Mouse (Mus musculus) megakaryocyte, embryonic 14.5 days (primary cell): ENCODE measurements around the gene Dctn2. TPM values are rescaled to one million over a fixed set of nuclear protein-coding genes. Genes with fewer than 3 reads are reported as not detected.

Experiments
- H3K27me3 ChIP-seq: replicated peaks from 2 replicates; pipeline ENCODE3; 2012; ENCODE audit warnings: inconsistent platforms
- H3K36me3 ChIP-seq: replicated peaks from 2 replicates; pipeline ENCODE3; 2012; ENCODE audit warnings: low read length, inconsistent platforms, mixed read lengths
- H3K4me1 ChIP-seq: 2 replicates; pipeline ENCODE4 v1.6.1; 2012; ENCODE audit warnings: inconsistent platforms
- H3K4me3 ChIP-seq: replicated peaks from 2 replicates; pipeline ENCODE3; 2012; ENCODE audit warnings: moderate library complexity, mild to moderate bottlenecking, inconsistent platforms
- H3K9me3 ChIP-seq: 2 replicates; pipeline ENCODE4 v1.6.1; 2012; ENCODE audit warnings: inconsistent platforms
- FLI1 ChIP-seq: IDR thresholded peaks from 2 replicates; pipeline ENCODE4 v1.6.1; 2012; ENCODE audit warnings: low read length, inconsistent platforms, mixed read lengths
- GATA1 ChIP-seq: IDR thresholded peaks from 3 replicates; pipeline ENCODE4 v1.6.1; 2012; ENCODE audit warnings: mixed read lengths, low read length, inconsistent platforms, borderline replicate concordance
- polyA plus RNA-seq: library from polyadenylated mRNA; stranded (reverse); fragments of >175 nt; gene quantifications from 2 replicates; pipeline ENCODE4 v1.2.3, GENCODE M21; 2012; ENCODE audit warnings: low replicate concordance; ENCODE audit not compliant: insufficient read depth

Dctn2 gene
- polyA plus RNA-seq, 1 experiment: 219 TPM

- Histone ChIP-seq H3K9me3 (no peaks in the 10 kb centered on the region), H3K4me1 (peaks cover 62% of the 10 kb centered on the region), H3K36me3 (peaks cover 67% of the 10 kb centered on the region), H3K4me3 (peak overlapping the region; percentile 97), H3K27me3 (no peaks in the 10 kb centered on the region)
- TF ChIP-seq FLI1 (no peak), GATA1 (no peak)
Observed at GRCm38 (mm10) chr10:127287936-127288293, 21.7 kb downstream of the Dctn2 start.

- Histone ChIP-seq H3K9me3 (no peaks in the 10 kb centered on the region), H3K27me3 (no peaks in the 10 kb centered on the region), H3K36me3 (peaks cover 67% of the 10 kb centered on the region), H3K4me1 (peaks cover 67% of the 10 kb centered on the region), H3K4me3 (peak overlapping the region; percentile 97)
- no peak for TF ChIP-seq FLI1
- TF ChIP-seq GATA1: no peak
Observed at GRCm38 (mm10) chr10:127288328-127288799, 22.2 kb downstream of the Dctn2 start.

- Histone ChIP-seq H3K4me3 (peak within 1 kb of the TSS; percentile 97), H3K4me1 (peaks cover 71% of the 10 kb centered on the region), H3K27me3 (no peaks in the 10 kb centered on the region), H3K9me3 (no peaks in the 10 kb centered on the region), H3K36me3 (peaks cover 67% of the 10 kb centered on the region)
- TF ChIP-seq GATA1 (no peak), FLI1 (no peak)
Observed at GRCm38 (mm10) chr10:127288800-127289572, 22.8 kb downstream of the Dctn2 start, which contains the start of gene Mbd6. Mbd6 (minus strand) TSS chr10:127289018.

GRCm38 (mm10) chr10:127289573-127290191 lies 23.5 kb downstream of the Dctn2 start:
- H3K36me3 ChIP-seq: peaks cover 67% of the 10 kb centered on the region
- peak overlapping the region; percentile 97 for H3K4me3 ChIP-seq
- no peaks in the 10 kb centered on the region for H3K9me3 ChIP-seq
- no peaks in the 10 kb centered on the region for H3K27me3 ChIP-seq
- peaks cover 71% of the 10 kb centered on the region for H3K4me1 ChIP-seq
- TF ChIP-seq FLI1 (no peak), GATA1 (no peak)

GRCm38 (mm10) chr10:127290307-127290929 lies 24.2 kb downstream of the Dctn2 start:
- Histone ChIP-seq H3K4me1 (peaks cover 71% of the 10 kb centered on the region), H3K4me3 (peak overlapping the region; percentile 97), H3K9me3 (no peaks in the 10 kb centered on the region), H3K36me3 (peaks cover 67% of the 10 kb centered on the region), H3K27me3 (no peaks in the 10 kb centered on the region)
- TF ChIP-seq GATA1 (peak; percentile 64; the same call in 1 of the 3 replicates), FLI1 (no peak)

- TF ChIP-seq GATA1 (no peak), FLI1 (no peak)
- H3K9me3 ChIP-seq: no peaks in the 10 kb centered on the region
- peaks cover 71% of the 10 kb centered on the region for H3K4me1 ChIP-seq
- no peaks in the 10 kb centered on the region for H3K27me3 ChIP-seq
- H3K36me3 ChIP-seq: peaks cover 67% of the 10 kb centered on the region
- H3K4me3 ChIP-seq: peak overlapping the region; percentile 97
Observed at GRCm38 (mm10) chr10:127290930-127291880, 25.0 kb downstream of the Dctn2 start.

GRCm38 (mm10) chr10:127291881-127292638 lies 25.9 kb downstream of the Dctn2 start:
- Histone ChIP-seq H3K27me3 (no peaks in the 10 kb centered on the region), H3K36me3 (peaks cover 67% of the 10 kb centered on the region), H3K9me3 (no peaks in the 10 kb centered on the region), H3K4me3 (peak overlapping the region; percentile 97), H3K4me1 (peaks cover 69% of the 10 kb centered on the region)
- TF ChIP-seq GATA1: no peak
- no peak for TF ChIP-seq FLI1

- TF ChIP-seq GATA1 (no peak), FLI1 (no peak)
- peaks cover 67% of the 10 kb centered on the region for H3K36me3 ChIP-seq
- H3K4me1 ChIP-seq: peaks cover 68% of the 10 kb centered on the region
- H3K9me3 ChIP-seq: no peaks in the 10 kb centered on the region
- H3K27me3 ChIP-seq: no peaks in the 10 kb centered on the region
- H3K4me3 ChIP-seq: peak overlapping the region; percentile 97
Observed at GRCm38 (mm10) chr10:127292987-127293538, 26.9 kb downstream of the Dctn2 start.
